Mouse (Mus musculus) MEL (cell line): ENCODE results near the gene Cwc25. TPM values are rescaled to one million over a fixed set of nuclear protein-coding genes. Genes with fewer than 3 reads are reported as not detected.

Source experiments
- DNase-seq: peaks from one replicate; pipeline ENCODE4 v3.0.0; 2011; ENCODE audit warnings: low read depth, low spot score
- H3K27ac ChIP-seq: 2 replicates; pipeline ENCODE4 v1.5.1; 2012; ENCODE audit warnings: low read depth, mild to moderate bottlenecking, control low read depth, low read length, moderate library complexity; ENCODE audit not compliant: control insufficient read depth
- H3K27me3 ChIP-seq, 2 experiments: fragments of 150-350 bp in 1 of 2; sonication (generic) in 1 of 2; 2 replicates each; pipeline ENCODE4 v1.6.1; 2012; ENCODE audit warnings: low read length in 2 of 2, mild to moderate bottlenecking in 2 of 2, improper control_type of control experiment in 1 of 2, moderate library complexity in 1 of 2; ENCODE audit not compliant: insufficient read depth in 2 of 2, control insufficient read depth in 1 of 2
- H3K36me3 ChIP-seq, 2 experiments: 2 replicates each; pipeline ENCODE4 v1.6.1; 2012 to 2014; ENCODE audit warnings: low read length in 2 of 2, improper control_type of control experiment in 1 of 2, inconsistent platforms in 1 of 2, mild to moderate bottlenecking in 1 of 2; ENCODE audit not compliant: insufficient read depth in 2 of 2, control insufficient read depth in 1 of 2
- H3K4me1 ChIP-seq, 2 experiments: fragments of 150-350 bp in 1 of 2; sonication (generic) in 1 of 2; 2 replicates each; pipeline ENCODE4 v1.6.1; 2012; ENCODE audit warnings: low read length in 2 of 2, improper control_type of control experiment in 1 of 2, mild to moderate bottlenecking in 1 of 2; ENCODE audit not compliant: insufficient read depth in 2 of 2, control insufficient read depth in 1 of 2
- H3K4me3 ChIP-seq, 2 experiments: fragments of 150-350 bp in 1 of 2; sonication (generic) in 1 of 2; 2 replicates each; pipeline ENCODE4 v1.5.1; 2012; ENCODE audit warnings: low read depth in 2 of 2, low read length in 2 of 2, mild to moderate bottlenecking in 2 of 2, moderate library complexity in 2 of 2, control low read depth in 1 of 2, improper control_type of control experiment in 1 of 2; ENCODE audit not compliant: control insufficient read depth in 1 of 2, insufficient read depth in 1 of 2
- H3K79me2 ChIP-seq: 2 replicates; pipeline ENCODE4 v1.6.1; 2012; ENCODE audit warnings: mild to moderate bottlenecking, low read length, moderate library complexity; ENCODE audit not compliant: control insufficient read depth, poor library complexity, insufficient read depth
- H3K9ac ChIP-seq: 2 replicates; pipeline ENCODE4 v1.6.1; 2012; ENCODE audit warnings: low read depth, mild to moderate bottlenecking, control low read depth, low read length, moderate library complexity; ENCODE audit not compliant: control insufficient read depth, poor library complexity, severe bottlenecking
- H3K9me3 ChIP-seq: fragments of 150-350 bp; sonication (generic); replicated peaks from 2 replicates; pipeline ENCODE4 v1.6.1; 2012; ENCODE audit warnings: mild to moderate bottlenecking, low read length, improper control_type of control experiment, moderate library complexity; ENCODE audit not compliant: insufficient read depth
- CHD2 ChIP-seq: IDR thresholded peaks from 2 replicates; pipeline ENCODE4 v1.6.1; 2011; ENCODE audit warnings: low read length, improper control_type of control experiment
- ETS1 ChIP-seq: IDR thresholded peaks from 2 replicates; pipeline ENCODE4 v1.6.1; 2012; ENCODE audit warnings: low read depth, mild to moderate bottlenecking, inconsistent platforms, low read length, improper control_type of control experiment, moderate library complexity
- GABPA ChIP-seq: IDR thresholded peaks from 2 replicates; pipeline ENCODE4 v1.6.1; 2012; ENCODE audit warnings: low read depth, mild to moderate bottlenecking, inconsistent platforms, low read length, improper control_type of control experiment, moderate library complexity
- GATA1 ChIP-seq: IDR thresholded peaks from 2 replicates; pipeline ENCODE4 v1.6.1; 2011; ENCODE audit warnings: low read depth, low read length, improper control_type of control experiment
- HCFC1 ChIP-seq: IDR thresholded peaks from 2 replicates; pipeline ENCODE4 v1.6.1; 2012; ENCODE audit warnings: low read depth, mild to moderate bottlenecking, inconsistent platforms, low read length, improper control_type of control experiment, moderate library complexity
- MEF2A ChIP-seq: IDR thresholded peaks from 2 replicates; pipeline ENCODE4 v1.6.1; 2014; ENCODE audit warnings: low read depth, mild to moderate bottlenecking, inconsistent platforms, low read length, improper control_type of control experiment; ENCODE audit not compliant: poor library complexity, insufficient replicate concordance, severe bottlenecking; ENCODE audit errors: extremely low read depth
- MXI1 ChIP-seq: IDR thresholded peaks from 2 replicates; pipeline ENCODE4 v1.6.1; 2011; ENCODE audit warnings: mild to moderate bottlenecking, low read depth, low read length, improper control_type of control experiment
- POLR2A ChIP-seq, 2 experiments: IDR thresholded peaks; 2 replicates each; pipeline ENCODE4 v1.6.1; 2011 to 2012; ENCODE audit warnings: low read length in 2 of 2, mild to moderate bottlenecking in 2 of 2, control low read depth in 1 of 2, improper control_type of control experiment in 1 of 2, low read depth in 1 of 2, moderate library complexity in 1 of 2; ENCODE audit not compliant: control insufficient read depth in 1 of 2, insufficient read depth in 1 of 2, poor library complexity in 1 of 2
- POLR2AphosphoS5 ChIP-seq: IDR thresholded peaks from 2 replicates; pipeline ENCODE4 v1.6.1; 2012; ENCODE audit warnings: low read depth, borderline replicate concordance, mild to moderate bottlenecking, inconsistent platforms, low read length, moderate library complexity, mixed read lengths
- RAD21 ChIP-seq: IDR thresholded peaks from 2 replicates; pipeline ENCODE4 v1.6.1; 2011; ENCODE audit warnings: mild to moderate bottlenecking, low read depth, low read length, improper control_type of control experiment
- RCOR1 ChIP-seq: IDR thresholded peaks from 2 replicates; pipeline ENCODE4 v1.6.1; 2012; ENCODE audit warnings: low read depth, mild to moderate bottlenecking, inconsistent platforms, low read length, improper control_type of control experiment
- SIN3A ChIP-seq: IDR thresholded peaks from 2 replicates; pipeline ENCODE4 v1.6.1; 2012; ENCODE audit warnings: low read length, improper control_type of control experiment, inconsistent platforms
- SMC3 ChIP-seq: IDR thresholded peaks from 2 replicates; pipeline ENCODE4 v1.6.1; 2011; ENCODE audit warnings: low read depth, low read length, improper control_type of control experiment
- TBP ChIP-seq: IDR thresholded peaks from 2 replicates; pipeline ENCODE4 v1.8.0; 2011; ENCODE audit warnings: low read depth, low read length, improper control_type of control experiment
- UBTF ChIP-seq: IDR thresholded peaks from 2 replicates; pipeline ENCODE4 v1.6.1; 2012; ENCODE audit warnings: low read depth, mild to moderate bottlenecking, inconsistent platforms, low read length, improper control_type of control experiment, moderate library complexity, borderline replicate concordance; ENCODE audit not compliant: insufficient read depth
- USF1 ChIP-seq: IDR thresholded peaks from 2 replicates; pipeline ENCODE4 v1.6.1; 2014; ENCODE audit warnings: low read depth, mild to moderate bottlenecking, inconsistent platforms, low read length, improper control_type of control experiment, moderate library complexity
- USF2 ChIP-seq, 2 experiments: IDR thresholded peaks; 2 replicates each; pipeline ENCODE4 v1.6.1; 2011 to 2012; ENCODE audit warnings: improper control_type of control experiment in 2 of 2, low read length in 2 of 2, borderline replicate concordance in 1 of 2, inconsistent platforms in 1 of 2, low read depth in 1 of 2, mild to moderate bottlenecking in 1 of 2; ENCODE audit not compliant: insufficient read depth in 1 of 2
- ZC3H11A ChIP-seq: IDR thresholded peaks from 2 replicates; pipeline ENCODE4 v1.6.1; 2012; ENCODE audit warnings: low read depth, mild to moderate bottlenecking, inconsistent platforms, low read length, improper control_type of control experiment
- ZKSCAN1 ChIP-seq: IDR thresholded peaks from 2 replicates; pipeline ENCODE4 v1.6.1; 2012; ENCODE audit warnings: low read depth, mild to moderate bottlenecking, inconsistent platforms, low read length, improper control_type of control experiment, moderate library complexity
- ZMIZ1 ChIP-seq: IDR thresholded peaks from 2 replicates; pipeline ENCODE4 v1.6.1; 2012; ENCODE audit warnings: low read depth, mild to moderate bottlenecking, inconsistent platforms, low read length, improper control_type of control experiment, moderate library complexity
- ZNF384 ChIP-seq: IDR thresholded peaks from 2 replicates; pipeline ENCODE4 v1.6.1; 2012; ENCODE audit warnings: low read depth, mild to moderate bottlenecking, inconsistent platforms, low read length, improper control_type of control experiment
- polyA plus RNA-seq, 2 experiments: library from polyadenylated mRNA; stranded (reverse) in 1 of 2; unstranded in 1 of 2; fragments of >175 nt in 1 of 2; fragments of >200 nt in 1 of 2; gene quantifications; 2 replicates each; pipeline versions ENCODE4 v1.2.1 to v1.2.4; 2012; ENCODE audit warnings: low replicate concordance in 2 of 2, low read depth in 1 of 2; ENCODE audit not compliant: insufficient read length in 2 of 2, insufficient read depth in 1 of 2, missing spikeins in 1 of 2
- total RNA-seq: library from RNA; depleted of rRNA; stranded (reverse); fragments of 300-350 nt; gene quantifications from 2 replicates; pipeline ENCODE4 v1.2.3, GENCODE M21; 2012

Cwc25 gene
- total and polyA plus RNA-seq, 3 experiments, result 16.7 to 20.8 TPM; not detected in 1

DNA sequence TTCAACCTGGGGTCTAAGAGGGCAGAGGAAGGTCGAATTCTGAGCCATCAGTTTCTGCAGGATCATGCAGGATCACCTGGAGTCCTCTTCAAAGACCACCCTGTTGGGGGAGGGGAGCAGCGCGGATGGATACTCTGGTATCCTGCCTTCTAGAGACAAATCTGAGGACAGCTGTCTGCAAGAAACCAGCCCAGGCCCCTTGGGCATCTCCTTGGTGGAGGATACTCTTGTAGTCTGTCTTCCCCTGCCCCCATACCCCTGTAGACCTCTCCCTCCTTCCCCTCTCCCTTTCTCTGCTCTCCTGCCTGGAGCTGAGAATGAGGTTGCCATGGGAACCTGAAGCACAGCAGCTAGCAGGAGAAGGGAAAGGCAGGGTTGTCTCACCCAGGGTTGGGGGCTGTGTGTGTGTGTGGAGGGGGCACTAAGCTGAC is 46.1 kb upstream of the Cwc25 start:
- Histone ChIP-seq H3K9ac (no peak overlapping the region), H3K27ac (no peak overlapping the region), H3K9me3 (no peaks in the 10 kb centered on the region), H3K36me3 (peaks cover 0 to 7% of the 10 kb centered on the region in 2 experiments; a peak in 2 of 4 replicates), H3K79me2 (no peaks in the 10 kb centered on the region), H3K4me3 (no peak overlapping the region), H3K4me1 (peaks cover 2 to 11% of the 10 kb centered on the region in 2 experiments), H3K27me3 (no peaks in the 10 kb centered on the region)
- DNase-seq, result no peak
- TF ChIP-seq HCFC1 (no peak), RCOR1 (no peak), ZC3H11A (no peak), ETS1 (no peak), POLR2AphosphoS5 (no peak), MEF2A (no peak), USF2 (IDR thresholded peaks at IDR 0.05; ENCODE audit: borderline replicate concordance in 1 of 2, insufficient read depth in 1 of 2, low read depth in 1 of 2, low read length in 2 of 2) (no peak), CHD2 (no peak), RAD21 (no peak), GABPA (no peak), MXI1 (no peak), SIN3A (no peak), SMC3 (no peak)

GRCm38 (mm10) chr11:97811569-97812362 is 45.4 kb upstream of the Cwc25 start:
- Histone ChIP-seq H3K4me3 (no peak overlapping the region), H3K4me1 (peaks cover 0 to 11% of the 10 kb centered on the region in 2 experiments; a peak in 3 of 4 replicates), H3K36me3 (peaks cover 0 to 7% of the 10 kb centered on the region in 2 experiments; a peak in 2 of 4 replicates), H3K9me3 (no peaks in the 10 kb centered on the region), H3K27me3 (no peaks in the 10 kb centered on the region), H3K27ac (no peak overlapping the region), H3K9ac (no peak overlapping the region), H3K79me2 (no peaks in the 10 kb centered on the region)
- TF ChIP-seq POLR2A (IDR thresholded peaks at IDR 0.05; ENCODE audit: control insufficient read depth in 1 of 2, insufficient read depth in 1 of 2, low read depth in 1 of 2, low read length in 2 of 2, poor library complexity in 1 of 2) (no peak), ZNF384 (no peak), ZKSCAN1 (no peak), UBTF (no peak), ZMIZ1 (no peak), TBP (no peak), GATA1 (no peak), USF1 (no peak), SIN3A (no peak)
- DNase-seq, result no peak
